Mouse (Mus musculus): Measurements from ENCODE around the gene 3110070M22Rik.

DNA sequence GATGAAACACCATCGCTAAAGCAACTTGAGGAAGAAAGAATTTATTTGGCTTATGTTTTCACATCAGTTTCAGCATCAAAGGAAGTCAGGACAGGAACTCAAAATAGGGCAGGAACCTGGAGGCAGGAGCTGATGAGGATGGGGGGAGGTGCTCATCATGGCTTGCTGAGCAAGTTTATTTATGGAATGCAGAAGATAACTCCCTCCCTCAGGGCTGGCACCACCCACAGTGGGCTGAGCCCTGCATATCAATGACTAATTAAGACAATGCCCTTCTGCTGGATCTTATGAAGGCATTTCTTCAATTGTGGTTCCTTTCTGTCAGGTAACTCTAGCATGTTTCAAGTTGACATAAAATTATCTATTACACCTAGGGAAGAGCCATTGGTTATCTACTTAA, 45.9 kb downstream of the 3110070M22Rik start:
- no peak for TF ChIP-seq CTCF (conservative IDR thresholded peaks at IDR 0.05; ENCODE audit: insufficient read depth, insufficient read length, low read depth, low read length)
- no peak for TF ChIP-seq POLR2A (IDR thresholded peaks at IDR 0.05; ENCODE audit: low read depth, low read length)
